Mouse (Mus musculus): Measurements from ENCODE around the gene Mical3.
"Not testable (repeated sequence)": the region's sequence is repeated elsewhere in the genome, so short reads cannot be mapped to it uniquely, and the experiment has no call there.

The Mical3 gene

DNA sequence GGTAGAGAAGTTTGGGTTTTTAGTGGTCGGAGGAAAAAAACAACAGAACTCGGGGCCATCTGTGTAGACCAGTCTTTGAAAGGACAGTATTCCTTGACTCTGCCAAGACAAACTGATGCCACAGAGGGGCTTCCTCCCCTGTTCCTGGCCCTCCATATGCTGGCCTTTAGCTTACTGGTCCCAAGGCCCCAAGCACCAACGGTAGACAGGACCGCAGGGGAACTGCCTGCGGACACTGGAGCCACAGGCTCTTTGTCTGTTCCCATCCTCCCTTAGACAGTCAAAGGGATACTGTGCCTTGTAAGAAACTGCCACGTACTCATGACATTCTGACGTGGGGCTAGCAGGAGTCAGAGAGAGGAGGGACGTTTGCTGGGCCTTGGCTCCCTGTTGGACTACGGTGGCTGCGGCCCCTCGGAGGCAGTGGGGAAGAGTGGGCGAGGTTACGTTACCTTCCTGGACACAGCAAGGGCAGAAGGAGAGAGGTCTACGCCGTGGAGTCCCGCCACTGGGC is 193.6 kb downstream of the Mical3 start:
- DNase-seq (ENCODE audit: low read depth, low spot score), result no peak

DNA sequence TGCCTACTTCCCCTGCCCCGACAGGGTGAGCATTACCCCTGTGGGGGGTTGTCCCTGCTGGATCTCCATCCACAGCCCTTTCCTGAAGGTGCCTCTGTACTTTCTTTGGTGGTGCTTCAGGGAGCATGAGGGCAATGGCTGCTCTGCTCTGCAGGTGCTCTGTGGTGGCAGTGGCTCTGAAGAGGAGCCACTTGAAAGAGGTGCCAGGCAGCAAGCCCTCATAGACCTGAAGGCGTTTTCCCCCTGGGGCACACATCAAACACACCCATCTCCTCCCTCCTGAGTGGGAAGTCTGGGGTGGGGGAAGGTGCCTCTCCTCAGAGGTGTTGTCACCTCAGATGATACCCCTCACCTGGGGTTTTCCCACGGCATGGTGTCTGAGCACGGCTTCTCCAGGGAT is 196.6 kb downstream of the Mical3 start:
- DNase-seq (ENCODE audit: low read depth, low spot score), result peak; percentile 57

DNA sequence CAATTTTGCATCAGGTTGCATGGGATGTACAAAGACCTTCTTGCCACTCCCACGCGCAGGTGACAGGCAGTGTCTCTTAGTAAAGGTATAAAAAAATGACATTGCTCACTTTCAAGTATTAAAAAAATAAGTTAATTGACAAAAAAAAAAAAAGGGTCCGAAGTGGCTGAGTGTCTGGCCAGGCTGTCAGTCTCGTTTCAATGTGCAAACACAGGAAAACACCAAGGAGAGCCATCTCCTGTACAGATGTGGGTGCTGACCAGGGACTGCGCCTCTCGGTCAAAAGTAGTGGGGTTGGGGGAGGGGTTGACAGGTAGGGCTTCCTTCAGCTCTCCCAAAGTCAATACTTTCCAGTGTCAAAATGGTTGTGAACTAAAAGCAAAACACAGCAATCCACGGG is 197.1 kb downstream of the Mical3 start:
- no peak for DNase-seq (ENCODE audit: low read depth, low spot score)

DNA sequence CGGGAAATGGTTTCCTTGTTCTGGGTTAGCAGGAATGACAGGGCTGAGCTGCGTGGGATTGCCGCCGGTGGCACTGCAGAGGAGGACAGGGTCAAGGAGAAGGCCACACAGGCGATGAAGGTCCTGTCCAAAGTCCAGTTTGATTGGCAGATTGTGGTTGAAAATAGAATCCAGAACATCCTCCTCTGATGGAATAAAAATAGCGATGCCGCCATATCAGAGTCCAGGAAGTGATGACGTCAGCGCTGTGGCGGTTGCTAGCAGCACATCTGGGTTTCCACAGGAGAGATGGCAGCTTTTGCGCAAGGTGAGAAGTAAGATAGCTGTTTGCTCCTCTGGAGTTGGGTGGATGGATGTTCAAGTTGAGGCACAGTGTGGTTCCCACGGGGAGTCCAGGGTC is 198.2 kb downstream of the Mical3 start:
- peak; percentile 68 for DNase-seq (ENCODE audit: low read depth, low spot score)

DNA sequence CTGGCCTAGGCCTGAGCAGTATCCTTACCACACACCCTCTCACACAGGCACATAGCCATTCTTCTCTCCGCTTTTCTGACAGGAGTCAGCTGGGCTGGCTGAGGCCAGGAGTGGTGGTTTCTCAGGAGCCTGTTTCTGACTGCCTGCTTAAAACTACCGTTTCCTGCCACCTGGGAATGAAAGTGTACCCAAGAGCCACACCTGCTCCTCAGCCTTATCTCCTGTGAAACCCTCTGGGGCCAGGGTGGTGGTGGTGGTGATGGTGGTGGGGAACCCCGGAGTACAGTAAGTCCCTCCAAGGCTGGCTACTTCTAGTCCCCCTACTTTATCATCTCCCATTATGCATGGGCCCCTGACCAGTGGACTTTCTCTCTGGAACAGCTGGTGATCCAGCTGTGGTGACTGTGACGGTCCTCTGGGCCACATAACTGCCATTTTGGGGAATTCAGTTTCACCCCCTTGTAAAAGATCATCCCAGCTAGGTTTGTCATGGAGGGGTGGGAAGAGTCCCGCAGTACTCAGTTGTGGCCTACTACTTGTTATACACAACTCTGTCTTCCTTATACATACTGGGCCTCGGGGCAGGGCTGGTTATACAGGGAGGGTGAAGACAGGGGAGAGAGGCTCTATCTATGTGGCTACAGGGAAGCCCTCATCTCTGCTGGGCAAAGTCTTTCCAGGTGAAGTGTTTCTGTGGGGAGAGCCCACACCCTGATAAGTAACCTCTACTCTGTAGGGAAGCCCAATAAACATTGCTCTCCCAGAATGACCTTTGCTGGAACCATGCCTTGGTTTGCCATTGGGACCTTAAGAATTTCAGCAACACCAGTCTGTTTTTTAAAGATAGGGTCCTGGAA is 200.1 kb downstream of the Mical3 start:
- no peak for DNase-seq (ENCODE audit: low read depth, low spot score)

DNA sequence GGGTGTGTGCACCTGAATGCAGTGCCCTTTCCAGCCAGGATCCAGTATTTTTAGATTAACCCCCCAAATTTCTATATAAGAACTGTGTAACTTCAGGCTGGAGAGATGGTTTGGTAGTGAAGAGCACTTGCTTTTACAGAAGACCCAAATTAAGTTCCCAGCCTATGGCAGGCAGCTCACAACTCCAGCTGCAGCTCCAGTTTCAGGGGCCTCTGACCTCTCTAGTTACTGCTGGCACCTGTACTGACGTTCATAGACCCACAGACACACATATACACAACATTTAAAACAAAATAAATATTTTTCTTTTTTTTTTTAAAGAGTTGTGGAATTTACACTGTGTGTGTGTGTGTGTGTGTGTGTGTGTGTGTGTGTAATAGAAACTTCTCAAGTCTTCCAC is 201.4 kb downstream of the Mical3 start:
- no peak for DNase-seq (ENCODE audit: low read depth, low spot score)

DNA sequence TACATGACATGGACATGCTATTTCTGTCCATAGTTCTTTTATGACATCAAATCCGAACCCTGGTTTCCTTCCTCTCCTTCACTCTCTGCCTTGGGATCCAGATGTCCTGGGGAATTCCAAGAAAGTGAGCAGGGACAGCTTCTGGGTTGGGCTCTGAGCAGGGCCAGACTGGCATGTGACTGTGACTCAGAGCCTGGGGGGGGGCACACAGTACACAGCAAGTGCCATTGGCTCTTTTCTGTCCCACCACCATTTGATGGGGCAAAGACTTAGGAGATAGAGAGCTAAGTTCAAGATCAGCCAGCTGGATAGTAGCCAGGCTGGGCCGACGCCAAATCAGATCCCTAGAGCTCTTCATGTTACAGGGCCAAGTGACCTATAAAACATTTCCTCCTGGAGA is 203.0 kb downstream of the Mical3 start:
- no peak for DNase-seq (ENCODE audit: low read depth, low spot score)

DNA sequence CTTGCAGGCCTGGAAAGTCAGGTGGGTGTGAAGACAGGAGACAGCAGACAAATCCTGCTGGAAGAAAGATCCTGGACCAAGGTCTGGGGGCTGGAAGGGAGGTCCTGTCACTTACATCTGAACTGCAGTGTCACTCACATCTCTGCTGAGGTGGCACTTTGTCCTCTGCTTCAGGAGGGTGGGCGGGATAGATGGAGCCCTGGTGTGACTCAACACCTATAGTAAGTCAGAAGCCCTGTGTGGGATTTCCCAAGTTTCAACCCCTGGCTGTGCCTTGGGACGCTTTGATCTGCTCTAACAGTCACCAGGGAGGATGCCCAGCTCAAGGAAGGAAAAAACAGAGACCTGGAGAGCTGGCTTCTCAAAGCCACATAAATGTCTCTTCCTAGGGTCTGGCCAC is 203.9 kb downstream of the Mical3 start:
- DNase-seq (ENCODE audit: low read depth, low spot score), result no peak

DNA sequence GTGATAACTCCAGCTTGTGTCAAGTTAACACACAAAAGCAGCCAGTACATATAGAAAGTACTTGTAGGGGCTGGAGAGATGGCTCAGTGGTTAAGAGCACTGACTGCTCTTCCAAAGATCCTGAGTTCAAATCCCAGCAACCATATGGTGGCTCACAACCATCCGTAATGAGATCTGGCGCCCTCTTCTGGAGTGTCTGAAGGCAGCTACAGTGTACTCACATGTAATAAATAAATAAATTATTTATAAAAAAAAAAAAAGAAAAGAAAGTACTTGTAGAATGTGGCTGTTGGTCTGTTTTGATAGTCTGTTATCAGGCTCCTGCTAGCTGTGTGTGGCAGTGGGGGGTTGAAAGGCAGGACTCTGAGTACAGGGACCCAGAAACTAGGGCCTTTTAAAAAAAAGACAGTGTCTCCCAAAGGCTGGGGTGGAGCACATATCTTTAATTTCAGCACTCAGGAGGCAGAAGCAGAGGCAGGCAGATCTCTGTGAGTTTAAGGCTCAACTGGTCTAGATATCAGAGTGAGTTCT is 205.9 kb downstream of the Mical3 start:
- not testable (repeated sequence) for DNase-seq (ENCODE audit: low read depth, low spot score)

DNA sequence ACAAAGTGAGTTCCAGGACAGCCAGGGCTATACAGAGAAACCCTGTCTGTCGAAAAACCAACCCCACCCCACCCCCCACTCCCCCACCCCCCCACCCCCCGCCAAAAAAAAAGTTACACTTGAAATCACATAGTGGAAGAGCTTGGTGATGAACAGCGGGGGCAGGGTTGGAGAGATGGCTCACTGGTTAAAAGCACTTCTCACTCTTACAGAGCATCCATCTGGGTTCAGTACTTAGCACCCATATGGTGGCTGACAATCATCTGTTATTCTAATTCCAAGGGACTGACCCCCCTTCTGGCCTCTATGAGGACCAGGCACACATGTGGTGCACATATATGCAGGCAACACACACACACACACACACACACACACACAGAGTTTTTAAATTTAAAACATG is 212.8 kb downstream of the Mical3 start:
- DNase-seq (ENCODE audit: low read depth, low spot score), result no peak

DNA sequence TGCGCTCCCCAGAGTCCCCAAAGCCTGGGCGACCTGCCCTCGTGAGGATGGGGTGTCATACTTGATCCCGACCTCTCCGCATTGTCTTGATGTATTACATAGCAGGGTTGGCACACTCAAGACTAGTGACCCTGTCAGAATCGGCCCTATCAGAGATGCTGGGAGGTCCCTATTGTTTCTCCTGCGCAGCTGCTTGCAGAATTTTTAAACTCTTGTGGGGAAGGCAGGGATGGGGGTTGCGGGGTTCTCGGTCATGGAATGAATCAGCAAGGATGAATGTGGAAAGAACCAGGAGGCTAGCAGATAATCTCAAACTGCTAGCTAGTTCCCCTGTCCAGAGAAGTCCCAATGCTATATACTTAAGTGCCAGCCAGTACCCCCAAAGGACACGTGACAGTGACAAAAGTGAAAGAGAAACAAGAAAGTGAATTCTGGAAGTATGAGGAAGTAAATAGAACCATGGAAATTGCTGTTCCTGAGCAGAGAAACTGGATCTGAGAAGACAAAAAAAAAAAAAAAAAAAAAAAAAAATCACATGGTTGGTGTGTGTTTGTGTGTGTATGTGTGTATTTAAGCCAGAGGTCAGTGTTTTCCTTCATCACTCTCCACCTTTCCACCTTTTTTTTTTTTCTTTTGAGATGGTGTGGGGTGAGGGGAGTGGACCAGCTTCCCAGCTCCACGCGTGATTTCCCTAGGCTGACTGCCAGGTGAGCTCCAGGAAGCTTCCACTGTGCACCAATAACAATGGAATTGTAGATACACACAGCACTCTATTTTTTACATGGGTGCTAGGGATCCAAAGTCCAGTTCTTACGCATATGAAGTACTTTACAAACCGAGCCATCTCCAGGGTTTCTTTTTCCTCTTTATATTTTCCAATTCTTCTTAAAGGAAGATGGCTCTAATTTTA is 213.6 kb downstream of the Mical3 start:
- DNase-seq (ENCODE audit: low read depth, low spot score), result peak; percentile 52

DNA sequence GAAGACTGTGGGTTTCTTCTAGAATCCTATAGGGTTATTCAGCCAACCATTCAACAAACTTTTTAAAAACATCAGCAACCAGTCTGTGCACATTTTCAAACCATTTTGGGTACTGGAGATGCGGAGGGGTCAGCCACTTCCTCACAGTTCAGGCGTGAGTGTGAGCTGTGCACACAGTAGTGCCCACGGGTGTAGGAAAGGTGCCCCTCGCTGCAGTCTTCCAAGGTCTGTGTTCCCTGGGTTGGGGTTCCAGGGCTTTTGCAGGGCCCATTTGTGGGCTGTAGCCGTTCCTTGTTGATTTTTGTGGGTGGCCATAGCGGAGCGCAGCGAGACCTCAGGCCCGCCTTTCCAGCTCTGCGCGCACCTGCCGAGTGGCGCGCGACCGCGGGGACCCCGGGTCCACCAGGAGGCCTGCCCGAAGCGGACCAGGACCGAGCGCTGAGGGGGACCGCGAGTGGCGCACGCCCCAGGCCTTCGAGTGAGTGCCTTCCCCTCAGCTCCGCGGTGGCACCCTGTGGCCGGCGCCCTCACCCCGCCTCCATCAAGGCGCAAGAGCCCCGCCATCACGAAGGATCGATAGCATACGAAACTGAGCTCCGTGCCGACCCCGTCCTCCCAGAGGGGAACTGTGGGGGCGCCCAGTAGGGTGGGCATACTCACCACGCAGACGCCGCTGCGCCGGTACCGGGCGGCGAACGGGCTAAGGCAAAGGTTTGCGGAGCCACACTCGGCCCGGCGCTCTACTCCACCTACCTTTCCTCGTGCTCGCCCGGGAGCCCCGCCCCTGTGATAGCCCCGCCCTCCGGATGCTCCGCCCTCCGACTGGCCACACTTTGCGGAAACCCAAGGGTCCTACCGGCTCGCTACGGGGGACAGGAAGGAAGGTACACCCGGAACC is 214.5 kb downstream of the Mical3 start, which contains the start of gene Bid:
Bid (minus strand) TSS at position 780 of the 898 bp plus-strand sequence.
- DNase-seq (ENCODE audit: low read depth, low spot score), result peak; percentile 91

DNA sequence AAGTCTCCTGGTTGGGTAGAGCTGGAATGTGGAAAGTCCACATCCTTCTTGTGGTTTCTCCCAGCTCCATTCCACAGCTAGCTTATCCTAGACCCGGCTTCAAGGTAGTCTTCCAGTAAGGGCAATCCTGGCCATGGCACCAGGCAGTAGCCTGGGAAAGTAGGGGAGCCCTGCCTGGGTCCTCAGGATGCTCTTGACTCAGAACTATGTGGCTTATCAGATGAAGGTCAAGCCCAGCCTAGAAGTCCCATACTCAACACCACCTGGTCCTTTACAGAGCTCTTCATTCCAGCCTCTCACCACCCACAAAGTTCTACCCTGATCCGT is 215.2 kb downstream of the Mical3 start:
- DNase-seq (ENCODE audit: low read depth, low spot score), result no peak

DNA sequence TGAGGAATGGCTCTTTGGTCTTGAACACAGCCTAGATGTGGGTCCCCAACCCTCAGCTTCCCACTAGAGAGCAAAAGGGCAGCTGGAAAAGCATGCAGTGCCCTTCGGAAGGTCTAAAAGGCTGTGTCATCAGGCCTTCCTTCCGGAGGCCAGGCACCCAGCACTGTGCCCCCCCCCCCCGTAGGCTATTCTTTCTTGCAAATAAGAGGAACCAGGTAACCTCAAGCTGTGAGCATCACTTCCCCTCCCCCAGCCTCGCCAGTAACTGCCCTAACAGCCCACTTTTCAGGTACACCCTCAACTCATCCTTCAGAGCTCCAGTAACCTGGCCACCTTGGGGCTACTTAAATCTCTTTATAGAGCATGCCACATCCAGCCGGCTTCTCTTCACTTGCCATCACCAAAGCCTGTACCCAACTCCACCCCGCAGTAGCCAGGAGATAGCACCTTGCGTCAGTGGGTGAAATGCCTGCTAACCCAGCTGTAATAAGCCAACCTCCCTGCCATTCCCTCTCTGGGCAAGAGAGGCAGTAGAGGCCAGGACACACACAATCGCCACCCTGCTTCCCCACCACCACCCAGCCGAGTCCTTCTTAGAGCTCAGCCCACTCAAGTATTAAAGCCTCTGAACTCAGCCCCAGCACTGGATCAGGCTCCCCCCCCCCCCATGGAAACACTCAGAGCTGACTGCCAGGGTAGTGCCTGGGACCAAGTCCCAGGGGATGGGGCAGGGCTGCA is 215.7 kb downstream of the Mical3 start:
- peak; percentile 67 for DNase-seq (ENCODE audit: low read depth, low spot score)

DNA sequence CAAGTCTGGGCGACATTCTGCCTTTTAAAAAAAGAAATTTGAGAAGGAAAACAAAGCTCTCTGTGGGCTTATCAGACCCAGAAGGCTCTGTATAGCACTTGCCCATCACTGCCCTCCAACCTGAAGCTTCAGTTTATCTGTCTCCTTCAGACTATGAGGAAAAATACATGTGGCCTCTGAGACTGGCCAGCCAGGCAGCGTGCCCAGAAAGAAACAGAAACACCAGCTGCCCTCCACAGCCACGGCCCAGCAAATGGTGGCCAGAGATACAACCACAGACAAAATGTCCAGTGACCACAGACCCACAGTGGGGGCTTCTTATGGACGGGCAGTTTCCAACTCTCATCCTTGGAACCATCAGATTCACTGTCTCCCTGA is 216.3 kb downstream of the Mical3 start:
- no peak for DNase-seq (ENCODE audit: low read depth, low spot score)

DNA sequence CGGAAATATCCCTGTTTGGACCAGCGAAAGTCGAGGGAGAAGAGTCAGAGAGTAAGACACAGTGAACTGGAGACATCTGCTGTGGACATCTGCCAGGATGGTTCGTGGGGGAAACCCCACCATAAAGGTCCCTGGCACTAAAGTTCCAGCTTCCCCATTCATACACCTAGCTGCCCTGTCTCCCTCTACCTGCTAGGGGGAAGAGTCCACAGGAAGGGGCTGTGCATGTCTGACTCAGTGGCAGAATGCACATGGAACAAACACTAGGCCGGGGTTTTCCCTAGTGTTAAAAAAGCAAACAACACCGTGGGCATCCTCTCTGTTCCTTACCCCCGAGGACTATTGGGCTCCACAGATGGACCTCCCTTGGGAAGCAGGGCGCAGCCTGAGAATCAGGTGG is 217.0 kb downstream of the Mical3 start:
- DNase-seq (ENCODE audit: low read depth, low spot score), result peak; percentile 38

DNA sequence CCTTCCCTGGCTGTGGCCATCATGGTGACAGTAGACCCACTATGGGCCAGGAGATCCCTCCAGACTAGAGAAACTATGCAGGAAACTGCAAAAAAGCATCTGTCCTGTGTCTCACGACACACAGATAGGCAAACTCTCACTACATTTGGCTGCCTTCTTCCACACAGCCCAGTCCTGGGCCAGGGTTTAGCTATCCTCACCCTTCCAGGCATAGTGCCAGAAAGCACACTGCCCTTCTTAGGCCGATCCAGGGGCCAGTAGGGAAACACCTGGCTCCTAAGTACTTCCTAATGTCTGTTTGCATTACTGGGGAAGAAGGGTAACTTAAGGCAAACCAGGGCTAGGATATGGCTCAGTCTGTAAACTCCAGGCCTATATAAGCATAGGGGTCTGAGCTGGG is 217.9 kb downstream of the Mical3 start:
- no peak for DNase-seq (ENCODE audit: low read depth, low spot score)

DNA sequence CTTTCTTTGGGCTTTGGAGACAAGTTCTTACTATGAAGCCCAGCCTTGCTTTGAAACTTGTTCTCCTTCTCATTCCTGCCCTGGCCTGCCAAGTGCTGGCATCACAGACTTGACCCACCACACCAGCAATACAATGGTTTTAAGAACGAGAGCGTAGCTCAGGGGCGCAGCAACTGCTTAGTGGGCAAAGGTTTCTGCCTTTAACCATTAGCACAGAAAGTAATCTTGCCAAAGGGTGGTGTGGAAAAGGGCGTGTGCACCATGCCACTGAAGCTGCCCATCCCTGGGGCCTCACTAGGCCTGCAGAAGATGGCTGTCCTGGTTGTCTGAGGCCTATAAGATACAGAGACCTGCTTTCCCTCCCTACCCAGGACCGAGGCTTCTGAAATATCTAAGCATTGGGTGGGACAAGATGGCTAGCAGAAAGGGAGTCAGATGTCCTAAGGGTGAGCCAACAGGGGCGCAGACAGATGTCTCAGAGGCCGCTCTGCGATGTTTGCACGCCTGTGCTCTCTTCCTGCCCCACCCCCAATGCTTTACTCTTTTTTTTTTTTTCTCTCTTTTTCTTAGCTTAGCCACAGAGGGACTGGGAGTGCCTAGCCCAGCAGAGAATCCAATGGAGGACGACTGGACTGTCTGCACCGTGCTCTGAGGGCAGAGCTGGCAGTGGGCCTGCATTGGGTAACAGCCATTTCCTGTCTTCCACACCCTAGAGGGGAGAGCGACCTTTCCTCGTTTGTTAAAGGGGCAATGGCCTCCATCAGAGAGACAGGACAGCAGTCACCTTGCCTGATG is 219.4 kb downstream of the Mical3 start:
- no peak for DNase-seq (ENCODE audit: low read depth, low spot score)

DNA sequence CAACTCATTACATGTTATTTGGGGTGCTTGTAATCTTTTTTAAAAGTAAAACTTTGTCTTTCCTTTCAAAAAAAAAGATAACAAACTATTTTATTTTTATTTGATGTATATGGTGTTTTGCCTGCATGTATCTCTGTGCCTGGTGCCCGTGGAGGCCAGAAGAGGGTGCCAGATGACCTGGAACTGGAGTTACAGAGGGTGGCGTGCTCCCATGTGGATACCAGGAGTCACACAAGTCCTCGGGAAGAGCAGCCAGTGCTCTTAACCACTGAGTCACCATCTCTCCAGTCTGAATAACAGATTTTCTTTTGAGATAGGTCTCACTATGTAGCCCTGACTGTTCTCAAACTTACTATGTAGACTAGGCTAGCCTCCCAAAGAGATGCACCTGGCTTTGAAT is 221.3 kb downstream of the Mical3 start:
- no peak for DNase-seq (ENCODE audit: low read depth, low spot score)

Data from CD4-positive helper T cell, adult 2 months (primary cell).